Mouse (Mus musculus) erythroblast, embryonic 14.5 days (primary cell): ENCODE results near the gene Ifi208.

Source experiments
- GATA1 ChIP-seq: IDR thresholded peaks from 2 replicates; pipeline ENCODE4 v1.6.1; 2012; ENCODE audit warnings: low read length, inconsistent platforms, mixed read lengths
- TAL1 ChIP-seq: IDR thresholded peaks from 3 replicates; pipeline ENCODE4 v1.6.1; 2012; ENCODE audit warnings: low read length, inconsistent platforms, mixed read lengths

GRCm38 (mm10) chr1:173633969-173634645, 39.4 kb upstream of the Ifi208 start:
- TF ChIP-seq GATA1 (no peak), TAL1 (no peak)
